Mouse (Mus musculus): Measurements from ENCODE around the gene Tmem185b. TPM values are rescaled to one million over a fixed set of nuclear protein-coding genes. Genes with fewer than 3 reads are reported as not detected.

Tmem185b gene
- polyA plus RNA-seq, 1 experiment: 19.8 TPM

DNA sequence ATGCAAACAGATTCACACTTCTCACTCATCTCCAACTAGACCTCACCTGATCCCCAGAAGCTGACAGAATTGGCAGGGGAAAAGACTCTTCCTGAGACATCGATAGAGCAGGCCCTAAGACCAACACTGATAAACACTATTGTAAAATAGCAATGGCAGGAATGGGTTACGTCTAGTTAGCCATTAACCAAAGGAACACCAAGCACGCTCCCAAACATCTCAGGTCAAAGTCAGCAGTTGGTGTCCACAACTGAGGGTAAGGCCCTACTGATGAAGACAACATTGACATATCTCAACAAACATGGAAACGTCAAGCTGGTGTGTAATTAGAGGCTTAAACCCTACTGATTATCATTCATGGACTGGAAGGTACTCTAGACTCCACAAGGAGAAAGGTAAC, 39.6 kb downstream of the Tmem185b start:
- no peak for TF ChIP-seq GATA1 (IDR thresholded peaks at IDR 0.05; ENCODE audit: borderline replicate concordance, low read length)
- no peak for TF ChIP-seq FLI1 (IDR thresholded peaks at IDR 0.05; ENCODE audit: low read length)
- no peaks in the 10 kb centered on the region for H3K9me3 ChIP-seq
- H3K36me3 ChIP-seq (replicated peaks; ENCODE audit: low read length): no peaks in the 10 kb centered on the region
- H3K27me3 ChIP-seq (replicated peaks): no peaks in the 10 kb centered on the region
- H3K4me1 ChIP-seq: no peaks in the 10 kb centered on the region
- H3K4me3 ChIP-seq (replicated peaks): no peak overlapping the region

DNA sequence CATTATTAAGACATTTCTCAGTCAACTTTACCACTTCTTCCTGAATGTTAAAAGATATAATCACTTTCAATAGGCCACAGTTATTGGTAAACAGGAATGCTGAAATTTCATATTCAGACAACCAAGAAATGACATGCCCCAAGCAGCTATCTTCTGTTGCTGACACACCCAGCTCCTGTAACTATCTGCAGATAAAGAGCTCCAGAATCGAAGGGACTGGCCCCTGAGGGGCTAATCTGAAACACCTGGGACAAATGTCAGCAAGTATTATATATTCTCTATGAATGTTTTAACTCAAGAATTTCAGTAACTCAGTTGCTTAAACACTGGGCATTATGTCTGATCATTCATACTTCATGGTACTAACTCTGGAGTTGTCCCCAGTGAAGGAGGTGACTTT, 44.2 kb downstream of the Tmem185b start:
- Histone ChIP-seq H3K9me3 (no peaks in the 10 kb centered on the region), H3K4me1 (no peaks in the 10 kb centered on the region), H3K4me3 (replicated peaks) (no peak overlapping the region), H3K27me3 (replicated peaks) (no peaks in the 10 kb centered on the region), H3K36me3 (replicated peaks; ENCODE audit: low read length) (no peaks in the 10 kb centered on the region)
- TF ChIP-seq GATA1 (IDR thresholded peaks at IDR 0.05; ENCODE audit: borderline replicate concordance, low read length): no peak
- no peak for TF ChIP-seq FLI1 (IDR thresholded peaks at IDR 0.05; ENCODE audit: low read length)

Other genes with a start within 250 kb of the Tmem185b start
- gene Inhbb, start 103.9 kb upstream of the Tmem185b start, polyA plus RNA-seq (2012; ENCODE audit: insufficient read depth, low replicate concordance): 0.07 TPM in 1 of 2 replicates, not detected in the other
- 14.6 and 45.9 TPM in 2 replicates for gene Ralb, start 21.4 kb upstream of the Tmem185b start, polyA plus RNA-seq (2012; ENCODE audit: insufficient read depth, low replicate concordance)
- gene Epb41l5, start 122.8 kb downstream of the Tmem185b start, polyA plus RNA-seq (2012; ENCODE audit: insufficient read depth, low replicate concordance): 0.08 TPM in 1 of 2 replicates, not detected in the other

All from megakaryocyte, embryonic 14.5 days (primary cell).